Mouse (Mus musculus) erythroblast, embryonic 14.5 days (primary cell): Measurements from ENCODE around the gene Tm9sf2.

Experiments used
- GATA1 ChIP-seq: IDR thresholded peaks from 2 replicates; pipeline ENCODE4 v1.6.1; 2012; ENCODE audit warnings: low read length, inconsistent platforms, mixed read lengths
- TAL1 ChIP-seq: IDR thresholded peaks from 3 replicates; pipeline ENCODE4 v1.6.1; 2012; ENCODE audit warnings: low read length, inconsistent platforms, mixed read lengths

- TF ChIP-seq GATA1, result no peak
- TF ChIP-seq TAL1, result no peak
These were observed 102.3 kb downstream of the Tm9sf2 start for GRCm38 (mm10) chr14:122209177-122209576.
